Mouse (Mus musculus): ENCODE measurements around the gene Slc39a11.

- TF ChIP-seq POLR2A (IDR thresholded peaks at IDR 0.05; ENCODE audit: borderline replicate concordance, control insufficient read depth, low read depth, low read length) (no peak), CTCF (IDR thresholded peaks at IDR 0.05; ENCODE audit: control insufficient read depth, insufficient read depth, low read length) (no peak)
These were observed 311.3 kb downstream of the Slc39a11 start for GRCm38 (mm10) chr11:113338581-113338980.
